Mouse (Mus musculus) liver, embryonic 16.5 days (tissue): ENCODE results near the gene Pla2g10. TPM values are rescaled to one million over a fixed set of nuclear protein-coding genes. Genes with fewer than 3 reads are reported as not detected.
"Not testable (repeated sequence)": the region's sequence is repeated elsewhere in the genome, so short reads cannot be mapped to it uniquely, and the experiment has no call there.

Experiments
- ATAC-seq: fragments of 200-750 bp; cut with Nextera tagmentation; 2 replicates; pipeline ENCODE4 v1.8.0; 2017; ENCODE audit warnings: low read depth, mild to moderate bottlenecking, moderate number of reproducible peaks, moderate library complexity
- H3K27ac ChIP-seq: fragments of 300-500 bp; sonication (generic); 2 replicates; pipeline ENCODE4 v1.5.1; 2014; ENCODE audit warnings: mild to moderate bottlenecking, low read length
- H3K27me3 ChIP-seq: fragments of 300-500 bp; sonication (generic); 2 replicates; pipeline ENCODE4 v1.6.1; 2014; ENCODE audit warnings: low read depth, low read length, mixed read lengths; ENCODE audit not compliant: control insufficient read depth, insufficient read depth
- H3K36me3 ChIP-seq: fragments of 300-500 bp; sonication (generic); 2 replicates; pipeline ENCODE4 v1.6.1; 2014; ENCODE audit warnings: mild to moderate bottlenecking; ENCODE audit not compliant: control insufficient read depth, insufficient read depth
- H3K4me1 ChIP-seq: fragments of 300-500 bp; sonication (generic); 2 replicates; pipeline ENCODE4 v1.6.1; 2014; ENCODE audit warnings: low read depth, low read length, mixed read lengths; ENCODE audit not compliant: control insufficient read depth
- H3K4me2 ChIP-seq: fragments of 300-500 bp; sonication (generic); 2 replicates; pipeline ENCODE4 v1.6.1; 2014; ENCODE audit warnings: low read depth, low read length, mixed read lengths
- H3K4me3 ChIP-seq: fragments of 300-500 bp; sonication (generic); 2 replicates; pipeline ENCODE4 v1.5.1; 2014; ENCODE audit warnings: low read depth, mild to moderate bottlenecking, low read length
- H3K9ac ChIP-seq: fragments of 300-500 bp; sonication (generic); 2 replicates; pipeline ENCODE4 v1.6.1; 2014; ENCODE audit warnings: low read depth, low read length
- H3K9me3 ChIP-seq: fragments of 300-500 bp; sonication (generic); replicated peaks from 2 replicates; pipeline ENCODE4 v1.6.1; 2016; ENCODE audit warnings: low read length; ENCODE audit not compliant: control insufficient read depth
- WGBS: fragments of 180-500 bp; shearing (Covaris S2); extraction: QIAGEN DNeasy Blood & Tissue Kit; methylation state at CpG from one replicate; pipeline ENCODE4 v1.1.7; 2014; ENCODE audit not compliant: insufficient replicate concordance; 5-methylcytosine and 5-hydroxymethylcytosine counted together
- polyA plus RNA-seq: library from polyadenylated mRNA; unstranded; fragments of >200 nt; fragmentation: Nextera tagmentation; extraction: Ambion mirVana; gene quantifications from 2 replicates; pipeline ENCODE4 v1.2.1, GENCODE M21; 2015

Pla2g10 gene
- polyA plus RNA-seq, 1 experiment from 2014 or later: 0.08 TPM

DNA sequence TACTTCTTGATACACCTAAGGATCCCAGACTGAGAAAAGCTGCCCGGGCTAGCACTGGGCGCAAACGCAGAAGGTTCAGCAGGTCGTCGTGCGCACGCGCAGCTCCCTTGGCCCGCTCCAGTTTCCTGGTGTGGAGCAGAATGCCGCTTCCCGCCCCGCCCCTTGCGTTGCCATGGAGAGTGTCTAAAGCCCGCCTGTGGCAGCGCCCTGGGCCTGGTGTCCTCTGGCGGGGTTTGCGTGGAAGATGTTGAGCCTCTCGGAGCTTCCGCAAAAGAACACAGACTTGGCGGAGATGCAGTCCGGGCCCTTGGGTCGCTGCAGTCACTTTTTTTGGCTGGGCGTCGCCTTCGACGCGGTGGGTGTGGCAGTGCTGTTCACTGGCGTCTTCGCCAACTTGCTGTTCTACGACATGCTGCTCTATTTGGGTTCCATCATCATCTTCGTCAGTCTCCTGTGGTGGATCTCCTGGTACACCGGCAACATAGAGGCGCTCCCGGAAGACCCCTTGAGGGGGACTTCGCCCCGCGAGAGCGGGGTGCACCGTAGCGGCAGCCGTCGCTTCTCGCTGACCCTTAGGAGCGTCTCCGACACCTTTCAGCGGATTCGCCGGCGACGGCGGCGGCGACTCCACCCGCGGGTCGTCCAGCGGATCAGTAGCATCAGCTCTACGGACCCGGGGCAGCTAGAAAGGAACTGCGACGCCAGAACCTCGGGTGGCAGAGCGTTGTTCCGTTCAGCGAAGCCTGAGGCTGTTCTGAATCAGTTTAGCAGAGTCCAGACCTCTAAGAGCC is 23.8 kb upstream of the Pla2g10 start:
- peak; percentile 96 for ATAC-seq
- Histone ChIP-seq H3K27ac (no peak overlapping the region), H3K4me1 (peaks cover 6% of the 10 kb centered on the region), H3K9me3 (no peaks in the 10 kb centered on the region), H3K4me2 (peak overlapping the region; percentile 95), H3K9ac (peak overlapping the region; percentile 50), H3K27me3 (peaks cover 3% of the 10 kb centered on the region; the same call in 1 of the 2 replicates), H3K4me3 (peak overlapping the region; percentile 68), H3K36me3 (no peaks in the 10 kb centered on the region)
- under 1% methylated on average over 65 of the region's 65 CpGs for whole genome bisulfite sequencing

DNA sequence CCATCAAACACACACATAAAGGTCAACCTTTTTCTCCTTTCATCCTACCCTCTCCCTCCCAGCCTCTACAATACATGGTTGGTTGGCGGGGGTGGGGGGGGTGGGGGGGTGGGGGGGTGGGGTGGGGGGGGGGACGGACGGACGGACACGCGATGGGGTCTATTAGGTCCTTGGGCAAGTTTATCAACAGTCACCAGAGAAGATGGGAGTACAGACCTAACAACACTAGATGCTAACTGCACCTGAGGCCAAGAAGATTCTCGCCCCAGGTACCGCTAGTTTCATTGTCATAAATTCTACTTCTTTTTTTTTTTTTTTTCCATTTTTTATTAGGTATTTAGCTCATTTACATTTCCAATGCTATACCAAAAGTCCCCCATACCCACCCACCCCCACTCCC is 23.2 kb upstream of the Pla2g10 start:
- Histone ChIP-seq H3K36me3 (no peaks in the 10 kb centered on the region), H3K27me3 (peaks cover 3% of the 10 kb centered on the region; the same call in 1 of the 2 replicates), H3K4me1 (peaks cover 6% of the 10 kb centered on the region), H3K4me2 (peak overlapping the region; percentile 95), H3K4me3 (peak overlapping the region; percentile 68), H3K27ac (no peak overlapping the region), H3K9ac (no peak overlapping the region), H3K9me3 (no peaks in the 10 kb centered on the region)
- WGBS: 74% methylated on average over 8 of the region's 8 CpGs
- no peak for ATAC-seq

DNA sequence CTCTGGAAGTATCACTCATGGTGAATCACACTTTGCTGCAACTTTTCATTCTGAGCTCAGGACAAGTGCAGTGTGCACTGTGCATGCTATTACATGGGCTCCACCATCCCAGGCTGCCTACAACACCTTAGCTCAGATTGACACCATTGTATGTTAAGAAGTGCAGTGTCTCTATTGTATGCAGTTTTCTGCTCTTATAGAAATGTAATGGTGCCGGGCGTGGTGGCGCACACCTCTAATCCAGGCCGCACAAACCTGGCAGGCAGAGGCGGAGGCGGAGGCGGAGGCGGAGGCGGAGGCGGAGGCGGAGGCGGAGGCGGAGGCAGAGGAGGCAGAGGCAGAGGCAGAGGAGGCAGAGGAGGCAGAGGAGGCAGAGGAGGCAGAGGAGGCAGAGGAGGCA is 19.8 kb upstream of the Pla2g10 start:
- ATAC-seq: no peak
- H3K27ac ChIP-seq: no peak overlapping the region
- no peaks in the 10 kb centered on the region for H3K9me3 ChIP-seq
- H3K4me3 ChIP-seq: no peak overlapping the region
- 80% methylated on average over 13 of the region's 13 CpGs for WGBS
- no peak overlapping the region for H3K9ac ChIP-seq
- peaks cover 6% of the 10 kb centered on the region for H3K4me1 ChIP-seq
- no peak overlapping the region for H3K4me2 ChIP-seq
- H3K27me3 ChIP-seq: peaks cover 3% of the 10 kb centered on the region; the same call in 1 of the 2 replicates
- no peaks in the 10 kb centered on the region for H3K36me3 ChIP-seq

DNA sequence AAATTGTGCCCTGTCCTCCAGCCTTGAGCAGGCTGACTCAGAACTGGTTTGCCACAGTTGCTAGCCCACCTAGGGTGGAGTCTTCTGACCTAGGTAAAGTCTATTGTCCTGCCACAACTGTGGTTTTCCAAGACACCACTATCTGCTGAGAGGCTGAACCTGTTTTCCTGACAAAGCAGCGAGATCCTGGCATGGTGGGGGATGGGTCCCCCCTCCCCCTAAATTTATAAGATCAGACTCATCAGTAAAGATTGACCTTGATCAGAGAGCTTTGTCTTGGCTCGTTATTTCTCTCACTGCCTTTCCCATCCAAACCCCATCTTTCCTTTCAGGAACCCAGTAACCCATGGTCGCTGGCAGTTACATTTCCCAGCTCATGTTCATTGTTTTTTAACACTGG is 19.2 kb upstream of the Pla2g10 start:
- 43% methylated on average over 3 of the region's 3 CpGs for WGBS
- Histone ChIP-seq H3K27ac (no peak overlapping the region), H3K9me3 (no peaks in the 10 kb centered on the region), H3K9ac (no peak overlapping the region), H3K27me3 (peaks cover 3% of the 10 kb centered on the region; the same call in 1 of the 2 replicates), H3K4me3 (no peak overlapping the region), H3K4me1 (peaks cover 5% of the 10 kb centered on the region), H3K4me2 (no peak overlapping the region), H3K36me3 (no peaks in the 10 kb centered on the region)
- no peak for ATAC-seq

DNA sequence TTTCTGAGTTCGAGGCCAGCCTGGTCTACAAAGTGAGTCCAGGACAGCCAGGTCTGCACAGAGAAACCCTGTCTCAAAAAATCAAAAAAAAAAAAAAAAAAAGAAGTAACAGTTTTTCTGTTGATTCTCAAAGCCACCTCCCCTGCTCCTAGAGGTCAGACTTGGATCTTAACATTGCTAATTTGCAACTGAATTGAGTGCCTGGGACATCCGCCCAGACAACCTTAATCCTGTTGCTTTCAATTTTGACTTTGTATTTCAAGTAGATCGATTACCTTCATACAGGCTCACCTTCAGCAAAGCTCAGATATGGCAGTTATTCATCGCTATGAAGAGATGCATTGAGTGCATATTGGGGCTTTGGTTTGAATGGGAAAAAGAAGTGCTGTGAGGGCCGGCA is 18.5 kb upstream of the Pla2g10 start:
- Histone ChIP-seq H3K9me3 (no peaks in the 10 kb centered on the region), H3K27me3 (no peaks in the 10 kb centered on the region), H3K4me1 (no peaks in the 10 kb centered on the region), H3K9ac (no peak overlapping the region), H3K4me2 (no peak overlapping the region), H3K4me3 (no peak overlapping the region), H3K27ac (no peak overlapping the region), H3K36me3 (no peaks in the 10 kb centered on the region)
- WGBS: 57% methylated on average over 5 of the region's 5 CpGs
- ATAC-seq: no peak

DNA sequence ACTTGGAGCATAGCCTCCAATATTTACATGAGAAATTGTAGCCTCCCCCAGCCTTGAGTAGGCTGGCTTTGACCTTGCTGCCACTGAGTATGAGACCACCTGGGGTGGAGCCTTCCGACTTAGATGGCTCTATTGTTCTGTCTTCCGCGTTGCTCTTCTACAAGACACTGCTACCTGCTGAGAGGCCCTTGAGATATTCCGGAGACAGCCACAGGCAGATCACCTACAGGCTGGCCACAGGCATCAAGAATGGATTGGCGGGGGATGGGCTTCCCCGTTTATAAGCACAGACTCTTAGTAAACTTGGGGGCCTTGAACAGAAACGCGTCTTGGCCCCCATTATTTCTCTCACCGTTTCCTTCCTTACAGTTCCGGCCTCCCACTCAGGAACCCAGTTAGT is 18.0 kb upstream of the Pla2g10 start:
- not testable (repeated sequence) for ATAC-seq, H3K4me1 ChIP-seq, H3K9me3 ChIP-seq, H3K4me3 ChIP-seq, H3K27ac ChIP-seq, H3K36me3 ChIP-seq, H3K9ac ChIP-seq, H3K27me3 ChIP-seq, H3K4me2 ChIP-seq
- WGBS: 34% methylated on average over 10 of the region's 10 CpGs

DNA sequence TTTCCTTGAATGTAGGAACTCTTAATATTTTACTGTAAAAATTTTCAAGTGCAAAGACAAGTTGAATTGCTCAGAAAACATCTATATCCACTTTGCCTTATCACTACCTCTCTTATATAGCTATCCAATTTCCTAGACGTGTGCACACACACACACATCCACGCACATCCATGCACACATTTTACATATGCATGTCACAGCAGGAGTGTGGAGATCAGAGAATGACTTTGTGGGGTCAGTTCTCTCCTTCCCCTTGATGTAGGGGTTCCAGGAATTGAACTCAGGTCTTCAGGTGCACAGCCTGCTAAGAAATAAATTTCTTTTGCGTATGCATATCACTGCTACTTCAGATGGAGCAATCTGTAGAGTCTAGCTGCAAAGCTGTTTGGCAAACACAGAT is 17.3 kb upstream of the Pla2g10 start:
- Histone ChIP-seq H3K9ac (no peak overlapping the region), H3K4me3 (no peak overlapping the region), H3K27ac (no peak overlapping the region), H3K9me3 (no peaks in the 10 kb centered on the region), H3K27me3 (no peaks in the 10 kb centered on the region), H3K36me3 (no peaks in the 10 kb centered on the region), H3K4me1 (no peaks in the 10 kb centered on the region), H3K4me2 (no peak overlapping the region)
- no peak for ATAC-seq
- WGBS: 51% methylated on average over 3 of the region's 3 CpGs

DNA sequence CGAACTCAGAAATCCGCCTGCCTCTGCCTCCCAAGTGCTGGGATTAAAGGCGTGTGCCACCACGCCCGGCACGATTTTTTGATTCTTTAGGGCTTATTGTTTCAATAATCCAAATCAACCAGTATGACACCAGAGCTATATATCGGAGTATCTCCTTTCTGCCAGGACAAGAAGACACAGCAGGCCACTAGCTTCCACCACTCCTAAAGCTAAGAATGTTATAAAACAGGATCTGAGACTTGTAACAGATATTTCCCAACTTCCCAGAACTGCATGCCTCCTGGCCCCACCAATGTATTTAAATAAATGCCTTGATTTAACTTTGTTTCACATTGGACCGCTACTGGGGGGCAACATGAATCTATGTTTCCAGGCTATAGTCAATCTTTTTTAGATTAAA is 16.9 kb upstream of the Pla2g10 start:
- H3K27me3 ChIP-seq: no peaks in the 10 kb centered on the region
- no peak overlapping the region for H3K4me2 ChIP-seq
- no peaks in the 10 kb centered on the region for H3K4me1 ChIP-seq
- 70% methylated on average over 8 of the region's 8 CpGs for WGBS
- no peak overlapping the region for H3K4me3 ChIP-seq
- ATAC-seq: no peak
- H3K27ac ChIP-seq: no peak overlapping the region
- H3K36me3 ChIP-seq: no peaks in the 10 kb centered on the region
- no peak overlapping the region for H3K9ac ChIP-seq
- H3K9me3 ChIP-seq: no peaks in the 10 kb centered on the region

DNA sequence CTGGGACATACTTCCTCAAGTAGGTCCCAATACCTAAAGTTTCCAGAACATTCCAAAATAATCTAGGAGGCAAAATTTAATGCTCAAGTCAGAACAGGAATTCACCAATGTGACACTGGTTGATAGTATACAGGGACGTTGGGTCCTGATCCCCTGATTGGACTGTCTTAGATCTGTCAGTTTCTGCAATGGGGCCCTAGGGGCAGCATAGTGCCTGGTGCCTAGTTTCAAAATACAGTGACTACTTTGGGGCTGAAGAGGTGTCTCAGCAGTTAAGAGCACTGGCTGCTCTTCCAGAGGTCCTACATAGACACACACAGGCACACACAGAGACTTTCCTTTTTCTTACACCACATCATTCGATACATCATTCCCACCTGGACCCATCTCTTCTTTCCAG is 10.1 kb upstream of the Pla2g10 start:
- H3K4me1 ChIP-seq: no peaks in the 10 kb centered on the region
- no peaks in the 10 kb centered on the region for H3K9me3 ChIP-seq
- no peak overlapping the region for H3K4me2 ChIP-seq
- H3K4me3 ChIP-seq: no peak overlapping the region
- no peak overlapping the region for H3K9ac ChIP-seq
- no peaks in the 10 kb centered on the region for H3K27me3 ChIP-seq
- H3K27ac ChIP-seq: no peak overlapping the region
- H3K36me3 ChIP-seq: no peaks in the 10 kb centered on the region
- no peak for ATAC-seq
- 42% methylated on average over 2 of the region's 2 CpGs for WGBS
